Mouse (Mus musculus) cortical plate, adult 2 months (tissue): ENCODE measurements at regions not wholly inside any gene's neighbourhood (a gene's known extent, or its start where the extent isn't known, plus 50 kb on each side); places are given as distances from the start of the nearest gene placed in this dataset.

Source experiments
- H3K27ac ChIP-seq: fragments of 200-500 bp; 2 replicates; pipeline ENCODE4 v1.5.1; 2012; ENCODE audit warnings: low read length, control low read depth, inconsistent platforms; ENCODE audit not compliant: insufficient read depth
- H3K4me1 ChIP-seq: fragments of 200-500 bp; 2 replicates; pipeline ENCODE4 v1.6.1; 2011; ENCODE audit warnings: low read length; ENCODE audit not compliant: control insufficient read depth, insufficient read depth
- H3K4me3 ChIP-seq: fragments of 200-500 bp; 2 replicates; pipeline ENCODE4 v1.5.1; 2011; ENCODE audit warnings: mild to moderate bottlenecking, low read length, control low read depth; ENCODE audit not compliant: insufficient read depth
- CTCF ChIP-seq: fragments of 200-500 bp; IDR thresholded peaks from 2 replicates; pipeline ENCODE4 v1.5.1; 2011; ENCODE audit warnings: mild to moderate bottlenecking, control low read depth, low read length; ENCODE audit not compliant: insufficient read depth; ENCODE audit errors: extremely low read depth
- POLR2A ChIP-seq: fragments of 200-500 bp; IDR thresholded peaks from 2 replicates; pipeline ENCODE4 v1.6.1; 2011; ENCODE audit warnings: mild to moderate bottlenecking, low read length, control low read depth; ENCODE audit not compliant: insufficient read depth; ENCODE audit errors: extremely low read depth

GRCm38 (mm10) chr6:93041041-93041440 lies 97.7 kb upstream of the Adamts9 start:
- Histone ChIP-seq H3K4me1 (no peaks in the 10 kb centered on the region), H3K27ac (no peak overlapping the region), H3K4me3 (no peak overlapping the region)
- no peak for TF ChIP-seq POLR2A
- no peak for TF ChIP-seq CTCF

GRCm38 (mm10) chr6:93031812-93032330 lies 88.6 kb upstream of the Adamts9 start:
- H3K4me3 ChIP-seq: no peak overlapping the region
- no peaks in the 10 kb centered on the region for H3K4me1 ChIP-seq
- H3K27ac ChIP-seq: no peak overlapping the region
- TF ChIP-seq POLR2A: no peak
- no peak for TF ChIP-seq CTCF

GRCm38 (mm10) chr6:93026068-93027022 lies 83.1 kb upstream of the Adamts9 start:
- H3K4me3 ChIP-seq: no peak overlapping the region
- H3K4me1 ChIP-seq: no peaks in the 10 kb centered on the region
- H3K27ac ChIP-seq: no peak overlapping the region
- TF ChIP-seq POLR2A (no peak), CTCF (no peak)

GRCm38 (mm10) chr6:93014534-93014933 lies 71.2 kb upstream of the Adamts9 start:
- no peaks in the 10 kb centered on the region for H3K4me1 ChIP-seq
- TF ChIP-seq CTCF (no peak), POLR2A (no peak)
- H3K27ac ChIP-seq: no peak overlapping the region

GRCm38 (mm10) chr6:93011906-93012305 lies 68.6 kb upstream of the Adamts9 start:
- Histone ChIP-seq H3K4me3 (no peak overlapping the region), H3K4me1 (no peaks in the 10 kb centered on the region), H3K27ac (no peak overlapping the region)
- TF ChIP-seq POLR2A: no peak
- no peak for TF ChIP-seq CTCF

More at GRCm38 (mm10) chr6:93014534-93014933, 71.2 kb upstream of the Adamts9 start:
- no peak overlapping the region for H3K4me3 ChIP-seq

- TF ChIP-seq CTCF (no peak), POLR2A (no peak)
- no peak overlapping the region for H3K4me3 ChIP-seq
- H3K27ac ChIP-seq: no peak overlapping the region
- H3K4me1 ChIP-seq: no peaks in the 10 kb centered on the region; the same call in 1 of the 2 replicates
Measured at GRCm38 (mm10) chr6:93004587-93005240, 61.4 kb upstream of the Adamts9 start.

GRCm38 (mm10) chr6:93003812-93004211 lies 60.5 kb upstream of the Adamts9 start:
- Histone ChIP-seq H3K4me1 (no peaks in the 10 kb centered on the region; the same call in 1 of the 2 replicates), H3K27ac (no peak overlapping the region), H3K4me3 (no peak overlapping the region)
- TF ChIP-seq POLR2A (no peak), CTCF (no peak)

GRCm38 (mm10) chr6:92993647-92994046 lies 50.4 kb upstream of the Adamts9 start:
- Histone ChIP-seq H3K4me1 (no peaks in the 10 kb centered on the region), H3K4me3 (no peak overlapping the region), H3K27ac (no peak overlapping the region)
- TF ChIP-seq CTCF (no peak), POLR2A (no peak)
